Mouse (Mus musculus): ENCODE results near the gene Rad21l. TPM values are rescaled to one million over a fixed set of nuclear protein-coding genes. Genes with fewer than 3 reads are reported as not detected.

Gene Rad21l
- polyA plus RNA-seq, 1 experiment from 2014 or later, result not detected

DNA sequence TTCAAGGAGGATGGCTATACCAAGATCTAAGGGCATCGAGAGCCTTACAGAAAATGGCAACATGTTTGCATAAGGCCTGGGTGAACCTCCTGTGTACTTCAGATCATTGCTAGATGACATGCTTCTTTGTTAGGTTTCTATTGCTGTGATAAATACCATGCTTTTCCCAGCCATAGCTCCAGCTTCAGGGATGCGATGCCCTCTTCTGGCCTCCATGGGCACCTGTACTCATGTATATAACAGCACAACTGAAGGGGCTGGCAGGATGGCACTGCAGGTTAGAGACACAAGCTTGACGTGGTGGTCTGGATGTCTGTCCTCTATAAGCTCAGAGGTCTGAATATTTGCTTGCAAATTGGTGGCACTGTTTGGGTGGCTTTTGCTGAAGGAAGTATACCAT is 14.0 kb upstream of the Rad21l start:
- H3K4me2 ChIP-seq (ENCODE audit: low read length), result no peak overlapping the region
- no peak overlapping the region for H3K9ac ChIP-seq (replicated peaks; ENCODE audit: low read length)
- H3K4me1 ChIP-seq (ENCODE audit: control insufficient read depth, insufficient read depth, low read length), result no peaks in the 10 kb centered on the region
- no peaks in the 10 kb centered on the region for H3K36me3 ChIP-seq (ENCODE audit: control insufficient read depth, insufficient read depth, low read length)
- no peaks in the 10 kb centered on the region for H3K27me3 ChIP-seq (ENCODE audit: control insufficient read depth, insufficient read depth, low read length)
- DNase-seq, result peak; percentile 76
- H3K9me3 ChIP-seq (ENCODE audit: control insufficient read depth, low read length), result no peaks in the 10 kb centered on the region
- 56% methylated on average over 3 of the region's 3 CpGs for WGBS
- no peak overlapping the region for H3K4me3 ChIP-seq (replicated peaks; ENCODE audit: low read depth, low read length)
- ATAC-seq (ENCODE audit: low FRiP score, low TSS enrichment), result no peak
- H3K27ac ChIP-seq (replicated peaks; ENCODE audit: low read depth, low read length), result no peak overlapping the region

DNA sequence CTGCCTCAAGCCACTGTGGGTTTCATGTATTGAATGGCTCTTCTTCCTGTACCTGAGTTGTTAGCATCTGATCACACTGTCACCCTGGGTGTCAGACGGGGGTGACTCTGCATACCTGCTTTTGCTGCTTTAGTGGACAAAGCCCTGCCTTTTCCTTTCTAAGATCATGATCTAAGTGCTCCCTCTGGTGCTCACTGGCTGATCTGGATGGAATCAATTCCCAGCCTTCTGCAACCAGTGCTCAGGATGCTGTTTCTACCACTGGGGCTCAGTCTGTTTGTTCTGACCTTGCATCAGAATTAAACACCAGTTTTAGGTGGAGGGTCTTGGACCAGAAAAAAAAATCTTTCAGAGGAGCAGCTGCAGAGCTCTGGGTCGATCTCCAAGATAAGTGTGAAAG is 7.9 kb upstream of the Rad21l start:
- Histone ChIP-seq H3K9ac (replicated peaks; ENCODE audit: low read length) (no peak overlapping the region), H3K36me3 (ENCODE audit: control insufficient read depth, insufficient read depth, low read length) (no peaks in the 10 kb centered on the region), H3K4me2 (ENCODE audit: low read length) (no peak overlapping the region), H3K27me3 (ENCODE audit: control insufficient read depth, insufficient read depth, low read length) (no peaks in the 10 kb centered on the region), H3K4me1 (ENCODE audit: control insufficient read depth, insufficient read depth, low read length) (no peaks in the 10 kb centered on the region), H3K27ac (replicated peaks; ENCODE audit: low read depth, low read length) (no peak overlapping the region), H3K9me3 (ENCODE audit: control insufficient read depth, low read length) (no peaks in the 10 kb centered on the region), H3K4me3 (replicated peaks; ENCODE audit: low read depth, low read length) (no peak overlapping the region)
- no peak for ATAC-seq (ENCODE audit: low FRiP score, low TSS enrichment)
- peak; percentile 54 for DNase-seq
- WGBS, result 51% methylated on average over 2 of the region's 2 CpGs

DNA sequence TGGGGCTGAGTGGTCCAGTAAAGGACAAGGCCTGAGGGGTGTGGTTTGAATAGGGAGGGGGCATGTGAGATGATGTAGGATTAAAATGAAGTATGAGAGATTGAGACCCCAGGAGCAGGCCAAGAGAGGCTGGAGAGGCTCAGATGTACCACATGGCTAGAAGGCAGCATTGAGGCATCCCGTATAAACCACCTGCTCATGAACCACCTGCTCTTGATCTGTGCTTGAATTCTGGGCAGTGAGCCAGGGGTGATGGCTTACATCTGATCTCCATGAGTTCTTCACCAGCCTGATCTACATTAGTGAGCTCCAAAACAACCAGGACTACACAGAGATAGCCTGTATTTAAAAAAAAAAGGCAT is 2.6 kb upstream of the Rad21l start:
- H3K4me3 ChIP-seq (replicated peaks; ENCODE audit: low read depth, low read length), result no peak overlapping the region
- 71% methylated on average over 1 of the region's 1 CpGs for WGBS
- H3K4me1 ChIP-seq (ENCODE audit: control insufficient read depth, insufficient read depth, low read length), result no peaks in the 10 kb centered on the region
- H3K9me3 ChIP-seq (ENCODE audit: control insufficient read depth, low read length), result no peaks in the 10 kb centered on the region
- no peak overlapping the region for H3K4me2 ChIP-seq (ENCODE audit: low read length)
- DNase-seq, result no peak
- no peak overlapping the region for H3K27ac ChIP-seq (replicated peaks; ENCODE audit: low read depth, low read length)
- no peaks in the 10 kb centered on the region for H3K36me3 ChIP-seq (ENCODE audit: control insufficient read depth, insufficient read depth, low read length)
- H3K9ac ChIP-seq (replicated peaks; ENCODE audit: low read length), result no peak overlapping the region
- no peak for ATAC-seq (ENCODE audit: low FRiP score, low TSS enrichment)
- H3K27me3 ChIP-seq (ENCODE audit: control insufficient read depth, insufficient read depth, low read length), result no peaks in the 10 kb centered on the region

DNA sequence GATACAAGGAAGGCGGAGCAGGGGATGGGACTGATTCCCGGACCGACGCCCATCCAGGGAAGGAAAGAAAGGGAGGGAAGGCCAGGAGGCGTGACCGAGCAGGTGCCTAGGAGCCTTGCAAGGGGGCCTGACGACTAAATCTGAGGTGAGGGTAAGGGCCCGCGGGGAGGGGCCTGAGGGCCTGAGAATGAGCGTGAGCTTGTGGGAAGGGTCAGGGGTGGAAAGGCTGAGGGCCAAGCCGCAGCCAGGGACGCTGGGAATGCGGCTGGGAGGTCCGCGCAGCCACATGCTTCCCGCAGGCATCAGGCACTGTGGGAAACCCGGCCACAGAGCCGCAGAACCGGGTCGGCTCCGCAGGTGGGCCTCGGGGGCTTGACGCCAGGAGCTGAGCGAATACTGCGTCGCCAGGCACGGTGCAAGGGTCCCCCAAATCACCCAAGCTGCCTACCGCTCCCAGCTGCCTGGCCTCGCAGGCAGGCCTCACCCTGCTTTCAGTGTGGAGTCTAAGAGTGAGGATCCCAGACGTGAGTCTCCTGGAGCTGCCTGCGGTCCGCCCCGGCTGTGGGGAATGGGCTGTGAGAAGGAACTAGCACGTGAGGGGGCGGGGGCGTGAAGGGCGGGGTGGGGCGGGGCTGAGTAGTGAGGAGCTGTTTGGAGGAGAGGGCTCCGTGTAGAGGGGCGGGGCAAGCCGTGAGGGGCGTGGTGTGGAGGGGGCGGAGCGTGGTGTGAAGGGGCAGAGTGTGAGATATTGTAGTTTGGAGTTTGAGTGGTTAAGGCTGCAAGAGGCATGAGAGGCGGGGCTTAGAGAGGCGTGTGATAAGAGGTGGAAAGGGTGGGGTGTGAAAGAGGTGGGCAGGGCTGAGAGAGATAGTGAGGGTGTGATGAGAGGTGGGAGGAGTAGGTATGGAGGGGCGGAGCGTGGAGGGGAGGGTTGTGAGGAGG is 2.0 kb upstream of the Rad21l start:
- Histone ChIP-seq H3K9me3 (ENCODE audit: control insufficient read depth, low read length) (no peaks in the 10 kb centered on the region), H3K27ac (replicated peaks; ENCODE audit: low read depth, low read length) (no peak overlapping the region), H3K36me3 (ENCODE audit: control insufficient read depth, insufficient read depth, low read length) (no peaks in the 10 kb centered on the region), H3K4me1 (ENCODE audit: control insufficient read depth, insufficient read depth, low read length) (no peaks in the 10 kb centered on the region), H3K4me2 (ENCODE audit: low read length) (peak overlapping the region; percentile 41), H3K9ac (replicated peaks; ENCODE audit: low read length) (no peak overlapping the region), H3K4me3 (replicated peaks; ENCODE audit: low read depth, low read length) (peak overlapping the region; percentile 4; the same call in 1 of the 2 replicates), H3K27me3 (ENCODE audit: control insufficient read depth, insufficient read depth, low read length) (no peaks in the 10 kb centered on the region)
- WGBS, result 35% methylated on average over 48 of the region's 48 CpGs
- DNase-seq (no peak), ATAC-seq (ENCODE audit: low FRiP score, low TSS enrichment) (peak; percentile 63)

GRCm38 (mm10) chr2:151652053-151652452 is 16.3 kb downstream of the Rad21l start:
- Histone ChIP-seq H3K4me2 (ENCODE audit: low read length) (no peak overlapping the region), H3K27me3 (ENCODE audit: control insufficient read depth, insufficient read depth, low read length) (no peaks in the 10 kb centered on the region), H3K4me3 (replicated peaks; ENCODE audit: low read depth, low read length) (no peak overlapping the region), H3K9ac (replicated peaks; ENCODE audit: low read length) (no peak overlapping the region), H3K9me3 (ENCODE audit: control insufficient read depth, low read length) (no peaks in the 10 kb centered on the region), H3K4me1 (ENCODE audit: control insufficient read depth, insufficient read depth, low read length) (no peaks in the 10 kb centered on the region), H3K27ac (replicated peaks; ENCODE audit: low read depth, low read length) (no peak overlapping the region), H3K36me3 (ENCODE audit: control insufficient read depth, insufficient read depth, low read length) (no peaks in the 10 kb centered on the region)
- no peak for ATAC-seq (ENCODE audit: low FRiP score, low TSS enrichment)
- no peak for DNase-seq
- WGBS, result 82% methylated on average over 1 of the region's 1 CpGs

DNA sequence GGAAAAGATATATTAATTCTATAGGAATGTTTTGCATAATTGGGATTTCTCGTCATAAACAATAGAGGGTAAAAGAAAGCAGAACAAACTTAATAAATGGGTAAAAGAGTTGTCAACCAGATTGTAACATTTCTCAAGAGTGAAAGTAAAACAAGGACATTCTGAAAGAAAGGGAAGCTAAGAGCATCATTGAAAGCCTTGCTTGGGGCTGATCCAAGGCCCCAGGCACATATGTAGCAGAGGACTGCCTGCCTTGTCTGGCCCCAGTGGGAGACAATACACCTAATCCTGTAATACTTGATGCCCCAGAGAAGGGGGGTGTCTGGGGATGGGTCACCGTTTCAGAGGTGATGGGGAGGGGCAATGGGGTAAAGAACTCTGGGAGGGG is 32.3 kb downstream of the Rad21l start:
- Histone ChIP-seq H3K36me3 (ENCODE audit: control insufficient read depth, insufficient read depth, low read length) (no peaks in the 10 kb centered on the region), H3K9me3 (ENCODE audit: control insufficient read depth, low read length) (no peaks in the 10 kb centered on the region), H3K4me2 (ENCODE audit: low read length) (no peak overlapping the region), H3K4me3 (replicated peaks; ENCODE audit: low read depth, low read length) (no peak overlapping the region), H3K9ac (replicated peaks; ENCODE audit: low read length) (no peak overlapping the region), H3K27ac (replicated peaks; ENCODE audit: low read depth, low read length) (no peak overlapping the region), H3K27me3 (ENCODE audit: control insufficient read depth, insufficient read depth, low read length) (peaks cover 5% of the 10 kb centered on the region; the same call in 1 of the 2 replicates), H3K4me1 (ENCODE audit: control insufficient read depth, insufficient read depth, low read length) (peaks cover 4% of the 10 kb centered on the region)
- 52% methylated on average over 2 of the region's 2 CpGs for WGBS
- DNase-seq (no peak), ATAC-seq (ENCODE audit: low FRiP score, low TSS enrichment) (no peak)

- no peaks in the 10 kb centered on the region for H3K9me3 ChIP-seq (ENCODE audit: control insufficient read depth, low read length)
- H3K9ac ChIP-seq (replicated peaks; ENCODE audit: low read length), result no peak overlapping the region
- ATAC-seq (ENCODE audit: low FRiP score, low TSS enrichment) (no peak), DNase-seq (peak; percentile 11)
- H3K4me1 ChIP-seq (ENCODE audit: control insufficient read depth, insufficient read depth, low read length), result peaks cover 9% of the 10 kb centered on the region
- no peak overlapping the region for H3K27ac ChIP-seq (replicated peaks; ENCODE audit: low read depth, low read length)
- H3K27me3 ChIP-seq (ENCODE audit: control insufficient read depth, insufficient read depth, low read length), result peaks cover 5% of the 10 kb centered on the region; the same call in 1 of the 2 replicates
- no peak overlapping the region for H3K4me3 ChIP-seq (replicated peaks; ENCODE audit: low read depth, low read length)
- 74% methylated on average over 9 of the region's 9 CpGs for WGBS
- H3K36me3 ChIP-seq (ENCODE audit: control insufficient read depth, insufficient read depth, low read length), result no peaks in the 10 kb centered on the region
- H3K4me2 ChIP-seq (ENCODE audit: low read length), result no peak overlapping the region
Observed at GRCm38 (mm10) chr2:151635362-151636014, 32.8 kb downstream of the Rad21l start.

- Histone ChIP-seq H3K27ac (replicated peaks; ENCODE audit: low read depth, low read length) (no peak overlapping the region), H3K4me2 (ENCODE audit: low read length) (no peak overlapping the region), H3K9ac (replicated peaks; ENCODE audit: low read length) (no peak overlapping the region), H3K4me3 (replicated peaks; ENCODE audit: low read depth, low read length) (no peak overlapping the region), H3K4me1 (ENCODE audit: control insufficient read depth, insufficient read depth, low read length) (peaks cover 9% of the 10 kb centered on the region), H3K9me3 (ENCODE audit: control insufficient read depth, low read length) (no peaks in the 10 kb centered on the region), H3K27me3 (ENCODE audit: control insufficient read depth, insufficient read depth, low read length) (peaks cover 5% of the 10 kb centered on the region; the same call in 1 of the 2 replicates), H3K36me3 (ENCODE audit: control insufficient read depth, insufficient read depth, low read length) (no peaks in the 10 kb centered on the region)
- DNase-seq (peak; percentile 59), ATAC-seq (ENCODE audit: low FRiP score, low TSS enrichment) (no peak)
- 35% methylated on average over 2 of the region's 2 CpGs for WGBS
Observed at GRCm38 (mm10) chr2:151634903-151635302, 33.4 kb downstream of the Rad21l start.

Measured in midbrain, embryonic 14.5 days (tissue).